Comparison of ENCODE assay signal across 16 mouse cellular contexts in genomic region chr13:96735175-96735574, GRCm38 (mm10). TPM values are rescaled to one million over a fixed set of nuclear protein-coding genes. Genes with fewer than 3 reads are reported as not detected.
DNase-seq lines count a peak whose midpoint lies in the region; ATAC-seq and TF ChIP-seq lines count a peak whose summit lies in the region.
"Had no signal": no experiment of that assay in that cellular context is flagged by ENCODE, and none has a peak within 500 bp of the region (broad histone marks: within the 10 kb centered on the region; RNA-seq: fewer than 3 reads in every experiment).

No protein-coding gene starts in this region.

- TF ChIP-seq CTCF in heart, postnatal 0 days (IDR thresholded peaks at IDR 0.05; ENCODE audit: low read depth) = peak; percentile 47
- TF ChIP-seq CTCF in liver, embryonic 14.5 days (IDR thresholded peaks at IDR 0.05; ENCODE audit: low read depth) = peak; percentile 35; the same call in 1 of the 2 replicates
- TF ChIP-seq CTCF in MEL (IDR thresholded peaks at IDR 0.05 in 2 of 3, conservative IDR thresholded peaks at IDR 0.05 in 1 of 3; ENCODE audit: control insufficient read depth in 1 of 3, insufficient read depth in 1 of 3, low read depth in 2 of 3, low read length in 3 of 3, poor library complexity in 1 of 3, severe bottlenecking in 1 of 3) = peak in 1 of 3 experiments; percentile 46; a peak in 2 of 6 replicates

- H3K4me3 ChIP-seq in heart, postnatal 0 days (ENCODE audit: low read depth, low read length) = no peak overlapping the region
- H3K4me3 ChIP-seq in liver, embryonic 14.5 days (ENCODE audit: insufficient read depth in 1 of 2, low read depth in 2 of 2, low read length in 2 of 2) = no peak overlapping the region
- no peak overlapping the region for H3K4me3 ChIP-seq in liver, embryonic 12.5 days
- no peak overlapping the region for H3K4me3 ChIP-seq in MEL (ENCODE audit: control insufficient read depth in 1 of 2, insufficient read depth in 1 of 2, low read depth in 2 of 2, low read length in 2 of 2)
- H3K4me3 ChIP-seq: midbrain, embryonic 12.5 days had no signal

- no peak overlapping the region for H3K4me2 ChIP-seq in heart, postnatal 0 days (ENCODE audit: low read depth, low read length)
- no peak overlapping the region for H3K4me2 ChIP-seq in liver, embryonic 14.5 days (ENCODE audit: low read depth)
- H3K4me2 ChIP-seq in liver, embryonic 12.5 days = no peak overlapping the region
- H3K4me2 ChIP-seq: midbrain, embryonic 12.5 days had no signal

- intact Hi-C loops in heart, postnatal 10 days (cut with DNase I) = no loop called here

- WGBS in heart, postnatal 0 days = 20% methylated on average over 1 of the region's 1 CpGs
- 7% methylated on average over 1 of the region's 1 CpGs for WGBS in liver, embryonic 14.5 days (ENCODE audit: insufficient replicate concordance)
- WGBS in liver, embryonic 12.5 days (ENCODE audit: insufficient replicate concordance) = 11% methylated on average over 1 of the region's 1 CpGs

- no peak for ATAC-seq in heart, postnatal 0 days (ENCODE audit: insufficient read depth, low read depth)
- no peak for ATAC-seq in liver, embryonic 14.5 days (ENCODE audit: insufficient read depth)
- no peak for ATAC-seq in liver, embryonic 12.5 days

- TF ChIP-seq RAD21 in MEL (IDR thresholded peaks at IDR 0.05; ENCODE audit: low read depth, low read length) = peak; percentile 54

- H3K27ac ChIP-seq in heart, postnatal 0 days (ENCODE audit: low read depth) = no peak overlapping the region
- H3K27ac ChIP-seq in liver, embryonic 14.5 days = no peak overlapping the region
- no peak overlapping the region for H3K27ac ChIP-seq in liver, embryonic 12.5 days
- H3K27ac ChIP-seq in MEL (ENCODE audit: control insufficient read depth, low read depth, low read length) = no peak overlapping the region
- H3K27ac ChIP-seq: midbrain, embryonic 12.5 days had no signal

- DNase-seq in heart, postnatal 0 days (ENCODE audit: low spot score) = no peak
- DNase-seq in heart, postnatal 10 days = no peak
- DNase-seq in liver, embryonic 14.5 days (ENCODE audit: low read depth in 3 of 3, low spot score in 3 of 3) = no peak
- no peak for DNase-seq in MEL (ENCODE audit: low read depth, low spot score)
- peak; percentile 31 for DNase-seq in retina, postnatal 1 day
- no peak for DNase-seq in right cerebral cortex, postnatal 36 days (ENCODE audit: low spot score in 2 of 2)
- DNase-seq: cerebellum, adult 2 months; heart, postnatal 4 days; kidney, adult 18-20 months; lung, postnatal 14 days had no signal

- H3K79me2 ChIP-seq in MEL (ENCODE audit: control insufficient read depth, insufficient read depth, low read length, poor library complexity) = no peaks in the 10 kb centered on the region

- H3K36me3 ChIP-seq in heart, postnatal 0 days (replicated peaks; ENCODE audit: control insufficient read depth, insufficient read depth, low read length) = no peaks in the 10 kb centered on the region
- H3K36me3 ChIP-seq in liver, embryonic 14.5 days (replicated peaks; ENCODE audit: control insufficient read depth, insufficient read depth, low read depth) = no peaks in the 10 kb centered on the region
- no peaks in the 10 kb centered on the region for H3K36me3 ChIP-seq in liver, embryonic 12.5 days
- H3K36me3 ChIP-seq in MEL (ENCODE audit: control insufficient read depth in 1 of 2, insufficient read depth in 2 of 2, low read length in 2 of 2) = no peaks in the 10 kb centered on the region
- H3K36me3 ChIP-seq: midbrain, embryonic 12.5 days had no signal

- TF ChIP-seq EP300 in heart, postnatal 0 days (IDR thresholded peaks at IDR 0.05; ENCODE audit: low read depth) = no peak
- TF ChIP-seq EP300 in liver, embryonic 14.5 days (IDR thresholded peaks at IDR 0.05; ENCODE audit: low read depth) = no peak
- TF ChIP-seq EP300 in MEL (IDR thresholded peaks at IDR 0.05; ENCODE audit: low read depth in 1 of 2, low read length in 2 of 2) = no peak

- H3K27me3 ChIP-seq in heart, postnatal 0 days (ENCODE audit: control insufficient read depth, insufficient read depth, low read length) = no peaks in the 10 kb centered on the region
- no peaks in the 10 kb centered on the region for H3K27me3 ChIP-seq in liver, embryonic 14.5 days (ENCODE audit: control insufficient read depth, insufficient read depth, low read length)
- H3K27me3 ChIP-seq in liver, embryonic 12.5 days (replicated peaks) = no peaks in the 10 kb centered on the region
- no peaks in the 10 kb centered on the region for H3K27me3 ChIP-seq in MEL (ENCODE audit: control insufficient read depth in 1 of 2, insufficient read depth in 2 of 2, low read length in 2 of 2)
- H3K27me3 ChIP-seq: midbrain, embryonic 12.5 days had no signal

- H3K4me1 ChIP-seq in heart, postnatal 0 days (ENCODE audit: control insufficient read depth, insufficient read depth) = no peaks in the 10 kb centered on the region
- H3K4me1 ChIP-seq in liver, embryonic 14.5 days (replicated peaks; ENCODE audit: control insufficient read depth in 2 of 2, insufficient read depth in 2 of 2, low read length in 1 of 2) = no peaks in the 10 kb centered on the region; a peak in 1 of 4 replicates
- no peaks in the 10 kb centered on the region for H3K4me1 ChIP-seq in liver, embryonic 12.5 days
- H3K4me1 ChIP-seq in MEL (ENCODE audit: control insufficient read depth in 1 of 2, insufficient read depth in 2 of 2, low read length in 2 of 2) = no peaks in the 10 kb centered on the region
- H3K4me1 ChIP-seq: midbrain, embryonic 12.5 days had no signal

- no peak overlapping the region for H3K9ac ChIP-seq in heart, postnatal 0 days (replicated peaks; ENCODE audit: low read depth, low read length)
- H3K9ac ChIP-seq in liver, embryonic 14.5 days (replicated peaks) = no peak overlapping the region
- no peak overlapping the region for H3K9ac ChIP-seq in liver, embryonic 12.5 days
- no peak overlapping the region for H3K9ac ChIP-seq in MEL (ENCODE audit: control insufficient read depth, low read depth, low read length, poor library complexity, severe bottlenecking)
- H3K9ac ChIP-seq: midbrain, embryonic 12.5 days had no signal

- TF ChIP-seq POLR2A in MEL (IDR thresholded peaks at IDR 0.05; ENCODE audit: control insufficient read depth in 1 of 2, insufficient read depth in 1 of 2, low read depth in 1 of 2, low read length in 2 of 2, poor library complexity in 1 of 2) = no peak

- no peaks in the 10 kb centered on the region for H3K9me3 ChIP-seq in heart, postnatal 0 days (replicated peaks; ENCODE audit: control insufficient read depth, low read length)
- no peaks in the 10 kb centered on the region for H3K9me3 ChIP-seq in liver, embryonic 14.5 days (ENCODE audit: control insufficient read depth, low read length)
- no peaks in the 10 kb centered on the region for H3K9me3 ChIP-seq in liver, embryonic 12.5 days (replicated peaks)
- H3K9me3 ChIP-seq in MEL (replicated peaks; ENCODE audit: insufficient read depth, low read length) = no peaks in the 10 kb centered on the region
- H3K9me3 ChIP-seq: midbrain, embryonic 12.5 days had no signal

TF ChIP-seq in MEL, 35 proteins besides CTCF, POLR2A, EP300 and RAD21:
- no peak for TF ChIP-seq MAZ (IDR thresholded peaks at IDR 0.05; ENCODE audit: low read depth, low read length)
- no peak for TF ChIP-seq MAFK (IDR thresholded peaks at IDR 0.05; ENCODE audit: borderline replicate concordance, low read depth, low read length)
- peak; percentile 43 for TF ChIP-seq SMC3 (IDR thresholded peaks at IDR 0.05; ENCODE audit: low read depth, low read length)
TF ChIP-seq in MEL: peak in this region for 1.

RNA-seq across cellular contexts. Expression of gene Ankrd31, which starts 12.9 kb away (rescaled TPM):
- total RNA-seq in heart, postnatal 0 days (2014; rRNA removed; ENCODE audit: low replicate concordance) = not detected in 2 replicates
- polyA plus RNA-seq in heart, postnatal 0 days (2015; fragmentation: Nextera tagmentation; extraction: Ambion mirVana) = not detected in 2 replicates
- not detected for total RNA-seq in heart, postnatal 10 days (2021)
- 0.02 and 0.03 TPM in 2 replicates for polyA plus RNA-seq in liver, embryonic 14.5 days (2012; rRNA removed)
- polyA plus RNA-seq in liver, embryonic 14.5 days (2014; fragmentation: Nextera tagmentation; extraction: Ambion mirVana) = 0.03 TPM in 1 of 2 replicates, not detected in the other
- polyA plus RNA-seq in liver, embryonic 12.5 days (2016; fragmentation: Nextera tagmentation; extraction: Ambion mirVana) = 0.02 TPM in 1 of 2 replicates, not detected in the other
- total RNA-seq in MEL (2012; rRNA removed) = not detected in 2 replicates
- not detected for polyA plus RNA-seq in MEL (2012; ENCODE audit: insufficient read depth in 1 of 2, insufficient read length in 2 of 2, low read depth in 1 of 2, low replicate concordance in 2 of 2, missing spikeins in 1 of 2)
- total RNA-seq: gastrocnemius, adult 18-20 months; heart, adult 8-10 months; heart, postnatal 4 days had no signal
- polyA plus RNA-seq: cerebellum, adult 2 months; limb, embryonic 11.5 days; neural tube, embryonic 11.5 days had no signal
